Mouse (Mus musculus) lung, embryonic 14.5 days (tissue): Measurements from ENCODE around the gene H2-Eb2. TPM values are rescaled to one million over a fixed set of nuclear protein-coding genes. Genes with fewer than 3 reads are reported as not detected.

Experiments
- ATAC-seq: fragments of 200-750 bp; cut with Nextera tagmentation; 2 replicates; pipeline ENCODE4 v1.8.0; 2017; ENCODE audit warnings: mild to moderate bottlenecking, moderate TSS enrichment, moderate library complexity; ENCODE audit not compliant: insufficient read depth
- DNase-seq: peaks from one replicate; pipeline ENCODE4 v3.0.0-alpha.2; 2015
- H3K27ac ChIP-seq: fragments of 300-500 bp; sonication (generic); 2 replicates; pipeline ENCODE4 v1.5.1; 2014; ENCODE audit warnings: low read depth, mild to moderate bottlenecking, moderate library complexity
- H3K27me3 ChIP-seq: fragments of 300-500 bp; sonication (generic); 2 replicates; pipeline ENCODE4 v1.6.1; 2014; ENCODE audit warnings: low read length, control low read depth; ENCODE audit not compliant: insufficient read depth
- H3K36me3 ChIP-seq: fragments of 300-500 bp; sonication (generic); 2 replicates; pipeline ENCODE4 v1.6.1; 2014; ENCODE audit warnings: control low read depth; ENCODE audit not compliant: insufficient read depth
- H3K4me1 ChIP-seq: fragments of 300-500 bp; sonication (generic); 2 replicates; pipeline ENCODE4 v1.6.1; 2014; ENCODE audit warnings: antibody characterized with exemption, control low read depth; ENCODE audit not compliant: insufficient read depth
- H3K4me2 ChIP-seq: fragments of 300-500 bp; sonication (generic); 2 replicates; pipeline ENCODE4 v1.6.1; 2014; ENCODE audit warnings: mild to moderate bottlenecking
- H3K4me3 ChIP-seq: fragments of 300-500 bp; sonication (generic); 2 replicates; pipeline ENCODE4 v1.5.1; 2014; ENCODE audit warnings: low read depth, low read length
- H3K9ac ChIP-seq: fragments of 300-500 bp; sonication (generic); 2 replicates; pipeline ENCODE4 v1.6.1; 2014
- H3K9me3 ChIP-seq: fragments of 300-500 bp; sonication (generic); 2 replicates; pipeline ENCODE4 v1.6.1; 2016; ENCODE audit warnings: low read depth, low read length, control low read depth
- CTCF ChIP-seq: IDR thresholded peaks from 2 replicates; pipeline ENCODE4 v1.5.1; 2016; ENCODE audit warnings: antibody characterized with exemption, low read depth
- WGBS: fragments of 180-500 bp; shearing (Covaris S2); extraction: QIAGEN DNeasy Blood & Tissue Kit; methylation state at CpG from one replicate; pipeline ENCODE4 v1.1.7; 2014; 5-methylcytosine and 5-hydroxymethylcytosine counted together
- polyA plus RNA-seq: library from polyadenylated mRNA; unstranded; fragments of >200 nt; fragmentation: Nextera tagmentation; extraction: Ambion mirVana; gene quantifications from 2 replicates; pipeline ENCODE4 v1.2.1, GENCODE M21; 2014

Gene H2-Eb2
- polyA plus RNA-seq, 1 experiment from 2014 or later = not detected

DNA sequence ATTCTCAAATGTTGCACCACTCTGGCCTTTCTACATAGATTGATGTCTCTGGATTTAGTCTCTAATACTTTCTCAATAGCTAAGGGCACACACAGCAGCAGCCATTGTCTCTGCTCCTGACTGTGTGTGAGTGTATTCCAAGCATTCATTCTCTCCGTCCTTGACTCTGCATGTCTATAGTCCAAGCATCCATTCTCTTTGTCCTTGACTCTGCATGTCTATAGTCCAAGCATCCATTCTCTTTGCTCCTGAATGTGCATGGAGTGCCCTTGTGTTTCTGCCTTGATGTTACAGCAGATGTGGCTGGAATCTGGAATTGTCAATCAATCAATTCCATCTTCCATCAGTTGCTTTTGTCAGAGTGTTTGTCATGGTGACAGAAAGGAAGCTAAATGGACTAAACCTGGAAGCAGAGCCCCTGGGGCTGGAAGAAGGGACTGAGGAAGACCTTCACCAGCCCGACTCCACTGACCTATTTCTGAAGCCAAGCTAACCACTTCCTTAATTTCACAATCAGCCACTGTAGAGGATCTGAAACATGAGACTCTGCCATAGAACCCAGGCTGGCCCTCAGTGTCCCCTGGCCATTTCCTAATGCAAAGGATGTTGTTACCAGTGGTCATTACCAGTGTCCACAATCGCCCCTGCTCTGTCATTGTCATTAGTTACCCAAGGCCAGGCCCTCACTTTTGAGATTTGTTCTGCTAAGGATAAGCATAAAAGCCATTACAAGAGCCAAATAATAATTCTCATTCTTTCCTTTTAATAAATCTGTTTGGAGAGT lies 15.3 kb downstream of the H2-Eb2 start:
- 57% methylated on average over 3 of the region's 3 CpGs for WGBS
- no peak overlapping the region for H3K4me3 ChIP-seq
- peak; percentile 2 for DNase-seq

DNA sequence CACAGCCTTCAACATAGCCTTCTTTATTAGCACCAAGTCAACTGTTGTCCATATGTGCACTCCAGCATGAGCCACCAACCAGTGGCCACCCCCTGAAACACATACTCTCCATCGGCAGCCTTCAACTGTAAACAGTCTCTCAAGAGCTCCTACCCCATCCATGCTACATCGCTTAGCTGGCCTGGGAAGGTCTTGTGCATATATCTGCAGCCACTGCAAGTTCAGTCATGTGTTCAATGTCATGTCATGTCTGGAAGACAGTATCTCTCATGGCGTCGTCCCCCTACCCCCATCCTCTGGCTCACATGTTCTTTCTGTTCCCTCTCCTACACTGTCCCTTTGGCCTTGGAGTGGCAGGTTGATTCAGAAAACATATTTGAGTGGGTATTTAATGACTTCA lies 19.4 kb downstream of the H2-Eb2 start:
- H3K4me1 ChIP-seq = no peaks in the 10 kb centered on the region
- H3K9me3 ChIP-seq = no peaks in the 10 kb centered on the region
- H3K27ac ChIP-seq = no peak overlapping the region
- H3K27me3 ChIP-seq = no peaks in the 10 kb centered on the region
- no peak overlapping the region for H3K4me2 ChIP-seq
- ATAC-seq (no peak), DNase-seq (no peak)
- no peaks in the 10 kb centered on the region for H3K36me3 ChIP-seq
- H3K4me3 ChIP-seq = no peak overlapping the region
- TF ChIP-seq CTCF = no peak
- no peak overlapping the region for H3K9ac ChIP-seq
- 89% methylated on average over 4 of the region's 4 CpGs for WGBS

More for the DNA sequence above, 15.3 kb downstream of the H2-Eb2 start:
- H3K4me1 ChIP-seq = no peaks in the 10 kb centered on the region
- H3K27ac ChIP-seq = no peak overlapping the region
- no peaks in the 10 kb centered on the region for H3K27me3 ChIP-seq
- H3K9me3 ChIP-seq = no peaks in the 10 kb centered on the region
- no peak for TF ChIP-seq CTCF
- H3K4me2 ChIP-seq = no peak overlapping the region
- ATAC-seq = no peak
- H3K9ac ChIP-seq = no peak overlapping the region
- H3K36me3 ChIP-seq = no peaks in the 10 kb centered on the region

GRCm38 (mm10) chr17:34345486-34345885 lies 20.0 kb downstream of the H2-Eb2 start:
- TF ChIP-seq CTCF = no peak
- ATAC-seq = no peak
- 85% methylated on average over 7 of the region's 7 CpGs for WGBS
- H3K9ac ChIP-seq = no peak overlapping the region
- no peaks in the 10 kb centered on the region for H3K4me1 ChIP-seq
- H3K27me3 ChIP-seq = no peaks in the 10 kb centered on the region
- no peak overlapping the region for H3K27ac ChIP-seq
- no peaks in the 10 kb centered on the region for H3K36me3 ChIP-seq
- H3K9me3 ChIP-seq = no peaks in the 10 kb centered on the region
- H3K4me2 ChIP-seq = no peak overlapping the region
- DNase-seq = no peak
- H3K4me3 ChIP-seq = no peak overlapping the region

DNA sequence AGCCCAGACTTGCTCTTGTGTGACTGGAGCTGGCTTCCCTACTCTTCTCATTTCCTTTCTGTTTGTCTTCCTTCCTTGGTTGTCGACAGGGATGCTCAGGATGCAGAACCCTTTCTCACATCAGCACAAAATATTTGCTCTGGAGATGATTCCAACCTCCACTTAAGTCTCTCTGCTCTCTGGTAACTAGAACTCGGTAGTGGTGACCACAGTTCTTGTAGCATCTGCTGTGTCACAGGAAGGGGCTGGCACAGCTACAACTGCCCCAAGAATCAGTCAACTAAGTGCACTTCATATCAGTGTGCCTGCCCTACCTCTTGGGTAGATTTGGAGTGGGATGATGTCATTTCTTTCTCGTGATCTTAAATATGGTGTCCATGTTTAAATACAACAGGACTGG lies 20.6 kb downstream of the H2-Eb2 start:
- no peaks in the 10 kb centered on the region for H3K9me3 ChIP-seq
- ATAC-seq = no peak
- no peak for TF ChIP-seq CTCF
- WGBS = 67% methylated on average over 3 of the region's 3 CpGs
- H3K4me1 ChIP-seq = no peaks in the 10 kb centered on the region
- H3K36me3 ChIP-seq = no peaks in the 10 kb centered on the region
- no peaks in the 10 kb centered on the region for H3K27me3 ChIP-seq
- H3K27ac ChIP-seq = no peak overlapping the region
- H3K4me2 ChIP-seq = no peak overlapping the region
- H3K9ac ChIP-seq = no peak overlapping the region
- DNase-seq = no peak
- no peak overlapping the region for H3K4me3 ChIP-seq

GRCm38 (mm10) chr17:34347606-34348308 lies 22.3 kb downstream of the H2-Eb2 start:
- no peaks in the 10 kb centered on the region for H3K9me3 ChIP-seq
- no peak for ATAC-seq
- H3K4me1 ChIP-seq = no peaks in the 10 kb centered on the region
- no peaks in the 10 kb centered on the region for H3K27me3 ChIP-seq
- no peak overlapping the region for H3K27ac ChIP-seq
- H3K9ac ChIP-seq = no peak overlapping the region
- no peak overlapping the region for H3K4me2 ChIP-seq
- TF ChIP-seq CTCF = no peak
- WGBS = 59% methylated on average over 6 of the region's 6 CpGs
- H3K4me3 ChIP-seq = no peak overlapping the region
- DNase-seq = peak; percentile 70
- H3K36me3 ChIP-seq = no peaks in the 10 kb centered on the region

- H3K4me3 ChIP-seq = no peak overlapping the region
- DNase-seq (peak; percentile 90), ATAC-seq (no peak)
- 6% methylated on average over 4 of the region's 4 CpGs for WGBS
- H3K4me2 ChIP-seq = no peak overlapping the region
- no peaks in the 10 kb centered on the region for H3K4me1 ChIP-seq
- H3K27me3 ChIP-seq = no peaks in the 10 kb centered on the region
- H3K9me3 ChIP-seq = no peaks in the 10 kb centered on the region
- H3K9ac ChIP-seq = no peak overlapping the region
- no peak overlapping the region for H3K27ac ChIP-seq
- H3K36me3 ChIP-seq = no peaks in the 10 kb centered on the region
- TF ChIP-seq CTCF = peak; percentile 94
Measured at GRCm38 (mm10) chr17:34349429-34349828, 24.0 kb downstream of the H2-Eb2 start.

GRCm38 (mm10) chr17:34354539-34354938 lies 29.1 kb downstream of the H2-Eb2 start, which contains the start of gene Btnl2:
Gene Btnl2 (plus strand): TSS chr17:34354822.
- no peaks in the 10 kb centered on the region for H3K9me3 ChIP-seq
- TF ChIP-seq CTCF = no peak
- no peak for ATAC-seq
- H3K36me3 ChIP-seq = no peaks in the 10 kb centered on the region
- H3K4me1 ChIP-seq = no peaks in the 10 kb centered on the region
- no peak within 1 kb of the TSS for H3K27ac ChIP-seq
- H3K27me3 ChIP-seq = no peaks in the 10 kb centered on the region
- WGBS = 84% methylated on average over 5 of the region's 5 CpGs
- H3K4me2 ChIP-seq = no peak within 1 kb of the TSS
- no peak for DNase-seq
- no peak within 1 kb of the TSS for H3K9ac ChIP-seq
- H3K4me3 ChIP-seq = no peak within 1 kb of the TSS
